Comparison of ENCODE assay signal across 21 mouse cellular contexts in genomic region chr10:114362631-114363030, GRCm38 (mm10).
DNase-seq lines count a peak whose midpoint lies in the region; ATAC-seq and TF ChIP-seq lines count a peak whose summit lies in the region.
"Had no signal": no experiment of that assay in that cellular context is flagged by ENCODE, and none has a peak within 500 bp of the region (broad histone marks: within the 10 kb centered on the region; RNA-seq: fewer than 3 reads in every experiment).

No protein-coding gene starts in this region.

- no peak for TF ChIP-seq CTCF in kidney, adult 2 months (conservative IDR thresholded peaks at IDR 0.05; ENCODE audit: insufficient read depth, insufficient read length, low read depth, low read length)

- WGBS in kidney, embryonic 15.5 days = 44% methylated on average over 2 of the region's 2 CpGs
- 16% methylated on average over 2 of the region's 2 CpGs for WGBS in limb, embryonic 12.5 days
- 39% methylated on average over 2 of the region's 2 CpGs for WGBS in kidney, adult 2 months

- no peak overlapping the region for H3K4me2 ChIP-seq in kidney, embryonic 15.5 days
- H3K4me2 ChIP-seq in limb, embryonic 12.5 days = no peak overlapping the region
- H3K4me2 ChIP-seq: forebrain, embryonic 13.5 days; heart, embryonic 13.5 days; hindbrain, embryonic 15.5 days had no signal

- no peaks in the 10 kb centered on the region for H3K4me1 ChIP-seq in kidney, embryonic 15.5 days
- H3K4me1 ChIP-seq in limb, embryonic 12.5 days (replicated peaks) = peaks cover 5% of the 10 kb centered on the region; the same call in 1 of the 2 replicates
- no peaks in the 10 kb centered on the region for H3K4me1 ChIP-seq in kidney, adult 2 months (ENCODE audit: control insufficient read depth, insufficient read depth, low read length)
- H3K4me1 ChIP-seq: forebrain, embryonic 13.5 days; heart, embryonic 13.5 days; hindbrain, embryonic 15.5 days had no signal

- no peaks in the 10 kb centered on the region for H3K27me3 ChIP-seq in kidney, embryonic 15.5 days
- H3K27me3 ChIP-seq in limb, embryonic 12.5 days = no peaks in the 10 kb centered on the region
- no peaks in the 10 kb centered on the region for H3K27me3 ChIP-seq in kidney, adult 2 months (replicated peaks; ENCODE audit: control insufficient read depth, insufficient read depth, low read length)
- H3K27me3 ChIP-seq: CH12.LX; forebrain, embryonic 13.5 days; heart, embryonic 13.5 days; hindbrain, embryonic 15.5 days; Patski had no signal

- TF ChIP-seq POLR2A in kidney, adult 2 months (IDR thresholded peaks at IDR 0.05; ENCODE audit: low read depth, low read length) = no peak

- 0 out of 2 replicates have a peak, but pooled peaks have one; percentile 33 for ATAC-seq in kidney, embryonic 15.5 days (replicated peaks; ENCODE audit: low FRiP score)
- ATAC-seq in limb, embryonic 12.5 days (ENCODE audit: insufficient number of reproducible peaks, insufficient read depth, low FRiP score, low TSS enrichment, low read depth) = peak; percentile 73; the same call in 1 of the 2 replicates
- ATAC-seq: activated CD4-positive, CD25-positive, alpha-beta regulatory T cell, adult 4 months; forebrain, embryonic 13.5 days; inflammation-experienced regulatory T-cells, adult 6 months; intestine, postnatal 0 days; Patski had no signal

- no peak for DNase-seq in kidney, postnatal 36 days
- DNase-seq in embryo, embryonic 11 days = peak; percentile 37
- peak; percentile 70 for DNase-seq in forelimb bud, embryonic 11.5 days (ENCODE audit: low read depth, low spot score)
- no peak for DNase-seq in layer of hippocampus, postnatal 10 days (ENCODE audit: low spot score in 2 of 2)
- DNase-seq in heart, postnatal 4 days = no peak
- no peak for DNase-seq in kidney, adult 2 months
- DNase-seq: adrenal gland, postnatal 14 days; cerebellum, adult 11-12 months; cerebellum, adult 9-10 months; gastrocnemius, postnatal 36 days; heart, adult 18-20 months had no signal

- H3K27ac ChIP-seq in kidney, embryonic 15.5 days = no peak overlapping the region
- no peak overlapping the region for H3K27ac ChIP-seq in limb, embryonic 12.5 days
- no peak overlapping the region for H3K27ac ChIP-seq in kidney, adult 2 months (ENCODE audit: insufficient read depth, low read depth, low read length)
- H3K27ac ChIP-seq: forebrain, embryonic 13.5 days; heart, embryonic 13.5 days; hindbrain, embryonic 15.5 days had no signal

- no peak overlapping the region for H3K4me3 ChIP-seq in kidney, embryonic 15.5 days (replicated peaks)
- H3K4me3 ChIP-seq in limb, embryonic 12.5 days (replicated peaks) = no peak overlapping the region
- H3K4me3 ChIP-seq in kidney, adult 2 months (ENCODE audit: insufficient read depth, low read depth, low read length) = no peak overlapping the region
- H3K4me3 ChIP-seq: forebrain, embryonic 13.5 days; heart, embryonic 13.5 days; hindbrain, embryonic 15.5 days had no signal

- no peaks in the 10 kb centered on the region for H3K9me3 ChIP-seq in kidney, embryonic 15.5 days (replicated peaks)
- H3K9me3 ChIP-seq in limb, embryonic 12.5 days = no peaks in the 10 kb centered on the region
- H3K9me3 ChIP-seq: forebrain, embryonic 13.5 days; heart, embryonic 13.5 days; hindbrain, embryonic 15.5 days had no signal

- H3K9ac ChIP-seq in kidney, embryonic 15.5 days = no peak overlapping the region
- H3K9ac ChIP-seq in limb, embryonic 12.5 days (replicated peaks) = no peak overlapping the region
- H3K9ac ChIP-seq: forebrain, embryonic 13.5 days; heart, embryonic 13.5 days; hindbrain, embryonic 15.5 days had no signal

- H3K36me3 ChIP-seq in kidney, embryonic 15.5 days = no peaks in the 10 kb centered on the region
- no peaks in the 10 kb centered on the region for H3K36me3 ChIP-seq in limb, embryonic 12.5 days
- no peaks in the 10 kb centered on the region for H3K36me3 ChIP-seq in kidney, adult 2 months (ENCODE audit: control insufficient read depth, insufficient read depth, low read length)
- H3K36me3 ChIP-seq: heart, embryonic 13.5 days; hindbrain, embryonic 15.5 days had no signal

Comparison
In these comparisons a context has a peak if more than half of its experiments do, and no peak if none do; other contexts are left out.
1. DNase-seq: peak in embryo, embryonic 11 days (single experiment) and forelimb bud, embryonic 11.5 days (single experiment); none in kidney, postnatal 36 days (0 of 2), layer of hippocampus, postnatal 10 days (0 of 2), heart, postnatal 4 days (single experiment) and kidney, adult 2 months (single experiment).